Mouse (Mus musculus) splenic B cell, adult 2 months (primary cell): ENCODE measurements around the gene Hacd2.

Experiments used
- DNase-seq: peaks from one replicate; pipeline ENCODE4 v3.0.0-alpha.2; 2011; ENCODE audit warnings: low read depth, low spot score
- H3K27me3 ChIP-seq: 2 replicates; pipeline ENCODE4 v1.6.1; 2012; ENCODE audit warnings: mild to moderate bottlenecking, low read length, moderate library complexity, mixed read lengths; ENCODE audit not compliant: control insufficient read depth, poor library complexity, insufficient read depth, severe bottlenecking
- H3K36me3 ChIP-seq: 2 replicates; pipeline ENCODE4 v1.6.1; 2012; ENCODE audit warnings: mild to moderate bottlenecking, low read length, moderate library complexity, mixed read lengths; ENCODE audit not compliant: control insufficient read depth, poor library complexity, insufficient read depth, severe bottlenecking

Gene Hacd2

GRCm38 (mm10) chr16:35025347-35025746, 3.1 kb downstream of the Hacd2 start:
- Histone ChIP-seq H3K36me3 (0 out of 2 replicates have a peak, but pooled peaks cover 3% of the 10 kb centered on the region), H3K27me3 (no peaks in the 10 kb centered on the region)
- DNase-seq: no peak

- peaks cover 3% of the 10 kb centered on the region; the same call in 1 of the 2 replicates for H3K36me3 ChIP-seq
- DNase-seq: no peak
- no peaks in the 10 kb centered on the region for H3K27me3 ChIP-seq
These were observed 11.0 kb downstream of the Hacd2 start for GRCm38 (mm10) chr16:35033241-35033640.

GRCm38 (mm10) chr16:35033809-35034577, 11.8 kb downstream of the Hacd2 start:
- peaks cover 2% of the 10 kb centered on the region; the same call in 1 of the 2 replicates for H3K36me3 ChIP-seq
- no peaks in the 10 kb centered on the region for H3K27me3 ChIP-seq
- no peak for DNase-seq

- DNase-seq: no peak
- no peaks in the 10 kb centered on the region; the same call in 1 of the 2 replicates for H3K36me3 ChIP-seq
- no peaks in the 10 kb centered on the region for H3K27me3 ChIP-seq
These were observed 12.7 kb downstream of the Hacd2 start for GRCm38 (mm10) chr16:35034971-35035370.

GRCm38 (mm10) chr16:35036754-35037153, 14.5 kb downstream of the Hacd2 start:
- H3K27me3 ChIP-seq: no peaks in the 10 kb centered on the region
- H3K36me3 ChIP-seq: peaks cover 2% of the 10 kb centered on the region; the same call in 1 of the 2 replicates
- DNase-seq: no peak

- Histone ChIP-seq H3K27me3 (no peaks in the 10 kb centered on the region), H3K36me3 (0 out of 2 replicates have a peak, but pooled peaks cover 2% of the 10 kb centered on the region)
- DNase-seq: no peak
These were observed 16.3 kb downstream of the Hacd2 start for GRCm38 (mm10) chr16:35038343-35039057.

- no peak for DNase-seq
- Histone ChIP-seq H3K36me3 (0 out of 2 replicates have a peak, but pooled peaks cover 2% of the 10 kb centered on the region), H3K27me3 (no peaks in the 10 kb centered on the region)
These were observed 17.9 kb downstream of the Hacd2 start for GRCm38 (mm10) chr16:35040154-35040553.

GRCm38 (mm10) chr16:35041001-35041400, 18.8 kb downstream of the Hacd2 start:
- 0 out of 2 replicates have a peak, but pooled peaks cover 2% of the 10 kb centered on the region for H3K36me3 ChIP-seq
- no peaks in the 10 kb centered on the region for H3K27me3 ChIP-seq
- DNase-seq: no peak

- Histone ChIP-seq H3K36me3 (no peaks in the 10 kb centered on the region), H3K27me3 (no peaks in the 10 kb centered on the region)
- DNase-seq: no peak
These were observed 24.0 kb downstream of the Hacd2 start for GRCm38 (mm10) chr16:35046081-35046775.

GRCm38 (mm10) chr16:35047272-35047969, 25.2 kb downstream of the Hacd2 start:
- H3K27me3 ChIP-seq: no peaks in the 10 kb centered on the region

GRCm38 (mm10) chr16:35051066-35051465, 28.8 kb downstream of the Hacd2 start:
- no peaks in the 10 kb centered on the region for H3K27me3 ChIP-seq
- H3K36me3 ChIP-seq: no peaks in the 10 kb centered on the region
- no peak for DNase-seq

More at GRCm38 (mm10) chr16:35047272-35047969, 25.2 kb downstream of the Hacd2 start:
- DNase-seq: no peak
- H3K36me3 ChIP-seq: no peaks in the 10 kb centered on the region

GRCm38 (mm10) chr16:35052191-35052590, 30.0 kb downstream of the Hacd2 start:
- no peaks in the 10 kb centered on the region for H3K27me3 ChIP-seq
- DNase-seq: no peak
- H3K36me3 ChIP-seq: no peaks in the 10 kb centered on the region

GRCm38 (mm10) chr16:35054432-35055193, 32.4 kb downstream of the Hacd2 start:
- peak; percentile 60 for DNase-seq
- H3K36me3 ChIP-seq: 0 out of 2 replicates have a peak, but pooled peaks cover 1% of the 10 kb centered on the region
- H3K27me3 ChIP-seq: no peaks in the 10 kb centered on the region

- no peaks in the 10 kb centered on the region for H3K27me3 ChIP-seq
- 0 out of 2 replicates have a peak, but pooled peaks cover 1% of the 10 kb centered on the region for H3K36me3 ChIP-seq
- DNase-seq: no peak
These were observed 32.9 kb downstream of the Hacd2 start for GRCm38 (mm10) chr16:35055194-35055506.
